Mouse (Mus musculus): Measurements from ENCODE around the gene Tmem184b. TPM values are rescaled to one million over a fixed set of nuclear protein-coding genes. Genes with fewer than 3 reads are reported as not detected.

Gene Tmem184b
- polyA plus RNA-seq, 1 experiment from 2014 or later, result 43.6 TPM

DNA sequence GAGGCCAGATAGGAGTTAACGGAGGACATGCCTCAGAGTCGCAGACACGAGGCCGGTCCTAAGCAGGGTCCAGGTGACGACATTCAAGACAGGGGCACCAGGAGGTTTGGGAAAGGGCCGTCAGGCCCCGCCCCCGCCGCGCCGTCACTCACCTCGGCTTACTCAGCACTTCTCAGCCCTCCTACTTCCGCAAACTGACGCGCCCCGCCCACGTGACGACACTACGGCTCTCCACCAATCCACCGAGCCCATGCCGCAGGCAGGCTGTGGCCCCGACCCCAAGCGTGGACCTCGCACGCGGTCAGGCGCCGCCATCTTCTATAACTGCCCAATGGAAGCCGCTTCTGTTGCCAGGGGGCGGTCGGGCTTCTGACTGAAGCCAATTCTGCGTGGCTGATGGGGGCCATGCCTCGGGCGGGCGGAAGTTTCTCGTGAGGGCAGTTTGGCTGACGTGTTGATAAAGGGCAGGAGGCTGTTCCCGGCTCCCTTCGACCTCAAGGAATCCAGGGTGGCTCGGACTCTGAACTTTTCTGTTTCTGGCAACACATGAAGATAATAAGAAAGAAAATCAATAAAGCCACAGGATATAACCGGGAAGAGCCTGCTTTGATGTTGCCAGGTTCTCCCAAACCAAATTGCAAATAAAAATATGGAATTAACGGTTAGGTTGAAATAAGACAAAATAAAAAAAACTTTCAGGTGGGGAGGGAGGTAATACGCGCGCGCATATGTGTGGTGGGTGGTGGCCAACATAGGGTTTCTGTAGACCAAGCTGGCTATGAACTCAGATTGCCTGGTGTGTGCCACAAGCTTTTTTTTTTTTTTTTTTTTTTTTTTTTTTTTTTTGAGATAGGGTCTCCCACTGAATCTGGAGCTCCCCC, 75.1 kb downstream of the Tmem184b start, which contains the start of gene Pla2g6:
Gene Pla2g6, minus strand, starts transcription at position 333 of the 881 bp plus-strand sequence.
- H3K9me3 ChIP-seq (ENCODE audit: control insufficient read depth, low read length), result no peaks in the 10 kb centered on the region
- H3K4me2 ChIP-seq (ENCODE audit: low read depth, low read length), result peak within 1 kb of the TSS; percentile 83
- H3K27me3 ChIP-seq (replicated peaks; ENCODE audit: control insufficient read depth, insufficient read depth, low read length), result no peaks in the 10 kb centered on the region
- no peaks in the 10 kb centered on the region for H3K36me3 ChIP-seq (ENCODE audit: control insufficient read depth, insufficient read depth, low read length)
- ATAC-seq, result peak; percentile 96
- peak within 1 kb of the TSS; percentile 97 for H3K27ac ChIP-seq (ENCODE audit: low read length)
- H3K9ac ChIP-seq (ENCODE audit: low read depth, low read length), result peak within 1 kb of the TSS; percentile 82
- WGBS, result 3% methylated on average over 46 of the region's 46 CpGs
- H3K4me1 ChIP-seq (ENCODE audit: control insufficient read depth, insufficient read depth, low read length), result peaks cover 34% of the 10 kb centered on the region
- peak within 1 kb of the TSS; percentile 70 for H3K4me3 ChIP-seq (ENCODE audit: low read length)

GRCm38 (mm10) chr15:79326971-79327961, 76.1 kb downstream of the Tmem184b start:
- H3K4me3 ChIP-seq (ENCODE audit: low read length), result peak overlapping the region; percentile 70
- ATAC-seq, result peak; percentile 27
- H3K9me3 ChIP-seq (ENCODE audit: control insufficient read depth, low read length), result no peaks in the 10 kb centered on the region
- H3K4me1 ChIP-seq (ENCODE audit: control insufficient read depth, insufficient read depth, low read length), result peaks cover 36% of the 10 kb centered on the region
- peak overlapping the region; percentile 83 for H3K4me2 ChIP-seq (ENCODE audit: low read depth, low read length)
- peak overlapping the region; percentile 82 for H3K9ac ChIP-seq (ENCODE audit: low read depth, low read length)
- 12% methylated on average over 20 of the region's 20 CpGs for WGBS
- H3K27me3 ChIP-seq (replicated peaks; ENCODE audit: control insufficient read depth, insufficient read depth, low read length), result no peaks in the 10 kb centered on the region
- no peaks in the 10 kb centered on the region for H3K36me3 ChIP-seq (ENCODE audit: control insufficient read depth, insufficient read depth, low read length)
- H3K27ac ChIP-seq (ENCODE audit: low read length), result peak overlapping the region; percentile 97

DNA sequence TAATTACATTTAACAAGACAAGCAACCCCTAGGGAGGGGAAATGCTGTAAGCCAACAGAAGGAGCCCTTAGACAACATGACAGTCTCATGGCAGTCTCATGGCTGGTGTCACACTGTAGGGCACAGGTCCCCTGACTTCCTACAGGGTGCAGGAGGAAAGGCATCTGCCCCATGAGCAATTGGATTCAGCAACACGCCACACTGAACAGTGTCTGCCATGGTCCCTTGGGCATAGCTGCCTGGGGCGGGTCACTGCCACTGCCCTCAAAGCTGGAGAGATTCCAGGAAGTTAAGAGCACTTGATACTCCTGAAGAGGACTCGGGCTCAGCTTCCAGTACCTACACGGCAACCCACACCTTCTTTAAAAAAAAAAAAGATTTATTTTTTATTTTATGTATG, 77.1 kb downstream of the Tmem184b start:
- ATAC-seq, result no peak
- Histone ChIP-seq H3K4me1 (ENCODE audit: control insufficient read depth, insufficient read depth, low read length) (peaks cover 36% of the 10 kb centered on the region), H3K4me2 (ENCODE audit: low read depth, low read length) (peak overlapping the region; percentile 83), H3K27ac (ENCODE audit: low read length) (peak overlapping the region; percentile 97), H3K36me3 (ENCODE audit: control insufficient read depth, insufficient read depth, low read length) (no peaks in the 10 kb centered on the region), H3K9me3 (ENCODE audit: control insufficient read depth, low read length) (no peaks in the 10 kb centered on the region), H3K9ac (ENCODE audit: low read depth, low read length) (peak overlapping the region; percentile 58), H3K27me3 (replicated peaks; ENCODE audit: control insufficient read depth, insufficient read depth, low read length) (no peaks in the 10 kb centered on the region), H3K4me3 (ENCODE audit: low read length) (peak overlapping the region; percentile 70)
- 53% methylated on average over 4 of the region's 4 CpGs for WGBS

DNA sequence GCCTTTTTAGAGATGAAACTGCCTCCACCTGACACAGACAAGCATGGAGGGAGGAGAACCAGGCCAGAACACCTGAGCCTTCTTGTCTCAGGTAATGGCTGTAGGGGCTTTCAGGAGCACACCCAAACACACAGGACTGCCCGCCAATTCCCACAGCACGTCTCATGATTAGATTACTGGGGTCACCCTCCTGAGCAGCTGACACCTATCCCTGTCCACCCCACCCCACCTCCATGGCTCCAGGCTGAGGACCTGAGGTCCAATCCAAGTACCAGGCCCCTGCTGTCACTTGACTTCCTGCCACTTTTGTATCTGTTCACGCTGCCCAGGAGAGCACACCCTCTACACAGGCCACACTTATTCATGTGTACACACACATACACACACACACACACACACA, 77.6 kb downstream of the Tmem184b start:
- Histone ChIP-seq H3K4me2 (ENCODE audit: low read depth, low read length) (no peak overlapping the region), H3K27me3 (replicated peaks; ENCODE audit: control insufficient read depth, insufficient read depth, low read length) (no peaks in the 10 kb centered on the region), H3K9me3 (ENCODE audit: control insufficient read depth, low read length) (no peaks in the 10 kb centered on the region), H3K4me3 (ENCODE audit: low read length) (no peak overlapping the region), H3K36me3 (ENCODE audit: control insufficient read depth, insufficient read depth, low read length) (no peaks in the 10 kb centered on the region), H3K4me1 (ENCODE audit: control insufficient read depth, insufficient read depth, low read length) (peaks cover 36% of the 10 kb centered on the region), H3K9ac (ENCODE audit: low read depth, low read length) (peak overlapping the region; percentile 41; the same call in 1 of the 2 replicates), H3K27ac (ENCODE audit: low read length) (peak overlapping the region; percentile 45; the same call in 1 of the 2 replicates)
- WGBS, result 42% methylated on average over 3 of the region's 3 CpGs
- ATAC-seq, result no peak

DNA sequence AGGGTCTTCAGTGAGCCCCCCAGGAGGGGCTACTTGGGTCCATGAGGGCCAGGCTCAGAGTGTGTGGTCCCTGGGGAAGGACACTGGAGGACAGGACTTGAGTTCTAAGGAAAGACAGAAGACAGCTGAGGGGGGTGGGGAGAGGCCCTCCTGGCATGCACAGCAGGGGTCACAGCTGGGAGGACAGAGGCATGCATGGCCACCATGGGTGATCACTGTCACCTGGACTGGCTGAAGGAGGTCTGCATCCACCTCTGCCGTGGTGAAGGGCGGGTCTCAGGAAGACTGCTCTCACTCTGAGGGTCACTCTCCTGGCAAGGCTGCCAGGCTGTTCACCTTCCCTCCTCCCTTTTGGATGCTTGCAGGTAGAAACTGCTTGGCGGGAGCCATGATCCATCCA, 79.0 kb downstream of the Tmem184b start:
- Histone ChIP-seq H3K36me3 (ENCODE audit: control insufficient read depth, insufficient read depth, low read length) (no peaks in the 10 kb centered on the region), H3K4me2 (ENCODE audit: low read depth, low read length) (no peak overlapping the region), H3K27me3 (replicated peaks; ENCODE audit: control insufficient read depth, insufficient read depth, low read length) (no peaks in the 10 kb centered on the region), H3K4me3 (ENCODE audit: low read length) (no peak overlapping the region), H3K9ac (ENCODE audit: low read depth, low read length) (no peak overlapping the region), H3K9me3 (ENCODE audit: control insufficient read depth, low read length) (no peaks in the 10 kb centered on the region), H3K4me1 (ENCODE audit: control insufficient read depth, insufficient read depth, low read length) (peaks cover 36% of the 10 kb centered on the region), H3K27ac (ENCODE audit: low read length) (peak overlapping the region; percentile 83)
- WGBS, result 73% methylated on average over 3 of the region's 3 CpGs
- no peak for ATAC-seq

GRCm38 (mm10) chr15:79323791-79324155, 79.6 kb downstream of the Tmem184b start:
- Histone ChIP-seq H3K4me1 (ENCODE audit: control insufficient read depth, insufficient read depth, low read length) (peaks cover 36% of the 10 kb centered on the region), H3K27me3 (replicated peaks; ENCODE audit: control insufficient read depth, insufficient read depth, low read length) (no peaks in the 10 kb centered on the region), H3K4me3 (ENCODE audit: low read length) (no peak overlapping the region), H3K9me3 (ENCODE audit: control insufficient read depth, low read length) (no peaks in the 10 kb centered on the region), H3K27ac (ENCODE audit: low read length) (peak overlapping the region; percentile 83), H3K4me2 (ENCODE audit: low read depth, low read length) (no peak overlapping the region), H3K9ac (ENCODE audit: low read depth, low read length) (peak overlapping the region; percentile 38; the same call in 1 of the 2 replicates), H3K36me3 (ENCODE audit: control insufficient read depth, insufficient read depth, low read length) (no peaks in the 10 kb centered on the region)
- ATAC-seq, result no peak
- WGBS, result 78% methylated on average over 4 of the region's 4 CpGs

- Histone ChIP-seq H3K4me2 (ENCODE audit: low read depth, low read length) (0 out of 2 replicates have a peak overlapping the region, but pooled peaks have one; percentile 11), H3K9ac (ENCODE audit: low read depth, low read length) (peak overlapping the region; percentile 38; the same call in 1 of the 2 replicates), H3K4me3 (ENCODE audit: low read length) (no peak overlapping the region), H3K9me3 (ENCODE audit: control insufficient read depth, low read length) (no peaks in the 10 kb centered on the region), H3K27ac (ENCODE audit: low read length) (peak overlapping the region; percentile 83), H3K27me3 (replicated peaks; ENCODE audit: control insufficient read depth, insufficient read depth, low read length) (no peaks in the 10 kb centered on the region), H3K36me3 (ENCODE audit: control insufficient read depth, insufficient read depth, low read length) (no peaks in the 10 kb centered on the region), H3K4me1 (ENCODE audit: control insufficient read depth, insufficient read depth, low read length) (peaks cover 36% of the 10 kb centered on the region)
- no peak for ATAC-seq
- WGBS, result 61% methylated on average over 6 of the region's 6 CpGs
These were observed 80.2 kb downstream of the Tmem184b start for GRCm38 (mm10) chr15:79322991-79323790.

DNA sequence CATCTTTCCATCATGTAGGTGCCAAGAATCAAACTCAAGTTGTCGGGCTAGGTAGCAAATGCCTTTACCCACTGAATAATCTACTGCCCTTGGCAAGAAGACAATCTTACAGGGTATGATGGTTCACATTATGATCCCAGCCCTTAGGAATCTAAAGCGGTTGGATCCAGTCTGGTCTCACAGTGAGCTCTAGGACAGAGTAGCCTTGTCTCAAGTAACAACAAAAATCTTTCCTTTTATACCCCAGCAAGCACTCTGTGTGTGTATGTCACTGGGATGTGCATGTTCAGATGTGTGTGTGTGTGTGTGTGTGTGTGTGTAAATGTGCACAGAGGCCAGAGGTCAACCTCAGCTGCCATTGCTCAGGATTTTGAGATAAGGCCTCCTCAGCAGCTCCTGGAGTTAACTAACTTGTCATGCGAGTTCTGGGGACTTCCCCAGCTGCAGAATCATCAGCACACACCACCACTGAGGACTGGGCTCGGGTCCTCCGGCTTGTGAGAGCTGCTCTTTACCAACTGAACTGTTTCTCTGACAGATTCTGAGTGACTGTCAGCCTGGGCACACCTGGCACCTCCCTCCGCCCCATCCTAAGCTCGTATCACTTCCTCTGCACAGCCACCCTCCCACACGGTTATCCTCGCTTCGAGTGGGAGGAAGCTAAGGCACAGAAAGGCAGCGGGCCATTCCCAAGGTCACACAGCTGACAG, 80.9 kb downstream of the Tmem184b start:
- Histone ChIP-seq H3K4me3 (ENCODE audit: low read length) (no peak overlapping the region), H3K27ac (ENCODE audit: low read length) (peak overlapping the region; percentile 83), H3K9me3 (ENCODE audit: control insufficient read depth, low read length) (no peaks in the 10 kb centered on the region), H3K4me1 (ENCODE audit: control insufficient read depth, insufficient read depth, low read length) (peaks cover 36% of the 10 kb centered on the region), H3K27me3 (replicated peaks; ENCODE audit: control insufficient read depth, insufficient read depth, low read length) (no peaks in the 10 kb centered on the region), H3K4me2 (ENCODE audit: low read depth, low read length) (0 out of 2 replicates have a peak overlapping the region, but pooled peaks have one; percentile 11), H3K9ac (ENCODE audit: low read depth, low read length) (peak overlapping the region; percentile 30; the same call in 1 of the 2 replicates), H3K36me3 (ENCODE audit: control insufficient read depth, insufficient read depth, low read length) (no peaks in the 10 kb centered on the region)
- 50% methylated on average over 11 of the region's 11 CpGs for WGBS
- ATAC-seq, result peak; percentile 45

All from intestine, embryonic 16.5 days (tissue).